Mouse (Mus musculus) neural tube, embryonic 13.5 days (tissue): ENCODE data around the gene Sh2d3c. TPM values are rescaled to one million over a fixed set of nuclear protein-coding genes. Genes with fewer than 3 reads are reported as not detected.

Experiments used
- ATAC-seq: fragments of 200-750 bp; cut with Nextera tagmentation; 2 replicates; pipeline ENCODE4 v1.8.0; 2017; ENCODE audit warnings: low read depth, mild to moderate bottlenecking, moderate TSS enrichment, moderate library complexity
- H3K27ac ChIP-seq: fragments of 300-500 bp; sonication (generic); replicated peaks from 2 replicates; pipeline ENCODE4 v1.5.1; 2015; ENCODE audit warnings: moderate library complexity, mild to moderate bottlenecking, inconsistent platforms
- H3K27me3 ChIP-seq: fragments of 300-500 bp; sonication (generic); 2 replicates; pipeline ENCODE4 v1.6.1; 2015; ENCODE audit warnings: mild to moderate bottlenecking, inconsistent platforms
- H3K36me3 ChIP-seq: fragments of 300-500 bp; sonication (generic); 2 replicates; pipeline ENCODE4 v1.6.1; 2015; ENCODE audit warnings: mild to moderate bottlenecking, inconsistent platforms
- H3K4me1 ChIP-seq: fragments of 300-500 bp; sonication (generic); replicated peaks from 2 replicates; pipeline ENCODE4 v1.6.1; 2015; ENCODE audit warnings: inconsistent platforms
- H3K4me2 ChIP-seq: fragments of 300-500 bp; sonication (generic); 2 replicates; pipeline ENCODE4 v1.6.1; 2015; ENCODE audit warnings: inconsistent platforms, mild to moderate bottlenecking, moderate library complexity
- H3K4me3 ChIP-seq: fragments of 300-500 bp; sonication (generic); 2 replicates; pipeline ENCODE4 v1.5.1; 2015; ENCODE audit warnings: mild to moderate bottlenecking, inconsistent platforms
- H3K9ac ChIP-seq: fragments of 300-500 bp; sonication (generic); 2 replicates; pipeline ENCODE4 v1.6.1; 2015; ENCODE audit warnings: moderate library complexity, mild to moderate bottlenecking, inconsistent platforms
- H3K9me3 ChIP-seq: fragments of 300-500 bp; sonication (generic); 2 replicates; pipeline ENCODE4 v1.6.1; 2016; ENCODE audit warnings: inconsistent platforms
- WGBS: fragments of 180-500 bp; shearing (Covaris S2); methylation state at CpG from one replicate; pipeline ENCODE4 v1.1.7; 2015; 5-methylcytosine and 5-hydroxymethylcytosine counted together
- polyA plus RNA-seq: library from polyadenylated mRNA; unstranded; fragments of >200 nt; fragmentation: Nextera tagmentation; extraction: Ambion mirVana; gene quantifications from 2 replicates; pipeline ENCODE4 v1.2.1, GENCODE M21; 2015

Sh2d3c gene
- polyA plus RNA-seq, 1 experiment from 2014 or later, result 51.4 TPM

DNA sequence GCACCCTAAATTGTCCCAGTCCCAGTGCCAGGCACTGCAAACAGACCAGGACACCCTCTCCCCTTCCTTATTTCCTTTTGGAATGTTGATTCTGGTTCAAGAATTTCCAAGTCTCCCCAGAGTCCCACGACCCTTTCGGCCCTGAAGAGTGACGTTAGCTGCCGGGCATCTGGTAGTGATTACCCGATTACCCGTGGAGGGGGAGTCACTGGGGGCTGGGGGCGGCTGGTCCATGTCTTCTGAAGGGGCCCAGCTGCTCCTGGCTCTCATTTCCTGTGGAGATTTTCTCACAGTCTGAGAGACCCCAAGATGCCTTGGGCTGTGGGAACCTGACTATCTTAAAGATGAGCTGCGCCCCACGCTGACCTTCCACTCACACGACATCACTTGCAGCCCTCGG is 10.0 kb downstream of the Sh2d3c start:
- no peaks in the 10 kb centered on the region for H3K36me3 ChIP-seq
- H3K4me3 ChIP-seq, result no peak overlapping the region
- H3K4me1 ChIP-seq, result peaks cover 25% of the 10 kb centered on the region
- no peaks in the 10 kb centered on the region for H3K27me3 ChIP-seq
- ATAC-seq, result no peak
- peak overlapping the region; percentile 54; the same call in 1 of the 2 replicates for H3K4me2 ChIP-seq
- H3K9me3 ChIP-seq, result no peaks in the 10 kb centered on the region
- 45% methylated on average over 11 of the region's 11 CpGs for WGBS
- H3K27ac ChIP-seq, result 0 out of 2 replicates have a peak overlapping the region, but pooled peaks have one; percentile 28
- H3K9ac ChIP-seq, result peak overlapping the region; percentile 17; the same call in 1 of the 2 replicates

- H3K4me3 ChIP-seq, result no peak overlapping the region
- no peak for ATAC-seq
- H3K36me3 ChIP-seq, result no peaks in the 10 kb centered on the region
- H3K4me2 ChIP-seq, result no peak overlapping the region
- peak overlapping the region; percentile 49; the same call in 1 of the 2 replicates for H3K27ac ChIP-seq
- WGBS, result 73% methylated on average over 4 of the region's 4 CpGs
- no peak overlapping the region for H3K9ac ChIP-seq
- peaks cover 25% of the 10 kb centered on the region for H3K4me1 ChIP-seq
- H3K27me3 ChIP-seq, result no peaks in the 10 kb centered on the region
- H3K9me3 ChIP-seq, result no peaks in the 10 kb centered on the region
Observed at GRCm38 (mm10) chr2:32731911-32732310, 11.1 kb downstream of the Sh2d3c start.

- Histone ChIP-seq H3K9me3 (no peaks in the 10 kb centered on the region), H3K27me3 (no peaks in the 10 kb centered on the region), H3K4me1 (peaks cover 27% of the 10 kb centered on the region), H3K4me2 (no peak overlapping the region), H3K27ac (no peak overlapping the region), H3K4me3 (no peak overlapping the region), H3K36me3 (no peaks in the 10 kb centered on the region), H3K9ac (no peak overlapping the region)
- no peak for ATAC-seq
- 78% methylated on average over 6 of the region's 6 CpGs for WGBS
Observed at GRCm38 (mm10) chr2:32732695-32733094, 11.8 kb downstream of the Sh2d3c start.

GRCm38 (mm10) chr2:32734480-32734879 is 13.6 kb downstream of the Sh2d3c start:
- ATAC-seq, result no peak
- 52% methylated on average over 4 of the region's 4 CpGs for WGBS
- H3K4me1 ChIP-seq, result peaks cover 28% of the 10 kb centered on the region
- H3K27me3 ChIP-seq, result no peaks in the 10 kb centered on the region
- no peaks in the 10 kb centered on the region for H3K9me3 ChIP-seq
- no peak overlapping the region for H3K4me3 ChIP-seq
- H3K36me3 ChIP-seq, result no peaks in the 10 kb centered on the region
- H3K9ac ChIP-seq, result 0 out of 2 replicates have a peak overlapping the region, but pooled peaks have one; percentile 41
- no peak overlapping the region for H3K27ac ChIP-seq
- no peak overlapping the region for H3K4me2 ChIP-seq

GRCm38 (mm10) chr2:32734933-32735332 is 14.1 kb downstream of the Sh2d3c start:
- H3K36me3 ChIP-seq, result no peaks in the 10 kb centered on the region
- no peak for ATAC-seq
- WGBS, result 49% methylated on average over 4 of the region's 4 CpGs

DNA sequence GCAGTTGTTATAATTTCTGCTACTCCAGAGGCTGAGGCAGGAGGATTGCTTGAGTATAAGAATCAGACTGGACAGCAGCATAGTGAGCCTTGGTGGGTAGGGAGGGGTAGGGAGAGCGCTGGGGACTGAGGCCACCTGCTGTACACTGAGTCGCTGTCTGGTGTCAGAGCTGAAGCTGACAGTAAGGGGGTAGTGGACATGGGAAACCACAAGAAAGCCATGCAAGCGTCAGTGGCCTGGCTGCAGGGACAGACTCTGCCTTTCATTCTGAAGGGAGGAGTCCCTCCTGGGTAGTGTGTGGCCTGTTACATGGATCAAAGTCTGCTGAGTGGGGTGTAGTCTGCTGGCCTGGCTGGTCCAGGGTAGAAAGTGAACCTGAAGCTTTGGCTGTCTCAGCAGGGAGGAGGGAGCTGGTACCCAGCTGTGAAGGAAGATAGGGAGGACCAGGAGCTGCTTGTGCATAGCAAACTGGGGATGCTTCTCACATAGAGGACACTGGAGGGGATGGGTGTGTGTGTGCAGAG is 15.5 kb downstream of the Sh2d3c start:
- H3K4me3 ChIP-seq, result no peak overlapping the region
- H3K9ac ChIP-seq, result no peak overlapping the region
- H3K27ac ChIP-seq, result peak overlapping the region; percentile 5
- no peak overlapping the region for H3K4me2 ChIP-seq
- 43% methylated on average over 3 of the region's 3 CpGs for WGBS
- H3K9me3 ChIP-seq, result no peaks in the 10 kb centered on the region
- no peaks in the 10 kb centered on the region for H3K36me3 ChIP-seq
- H3K4me1 ChIP-seq, result peaks cover 23% of the 10 kb centered on the region
- ATAC-seq, result no peak
- H3K27me3 ChIP-seq, result peaks cover 10% of the 10 kb centered on the region; the same call in 1 of the 2 replicates

More at GRCm38 (mm10) chr2:32734933-32735332, 14.1 kb downstream of the Sh2d3c start:
- Histone ChIP-seq H3K4me2 (no peak overlapping the region), H3K27me3 (0 out of 2 replicates have a peak, but pooled peaks cover 3% of the 10 kb centered on the region), H3K4me3 (no peak overlapping the region), H3K27ac (no peak overlapping the region), H3K4me1 (peaks cover 26% of the 10 kb centered on the region), H3K9ac (0 out of 2 replicates have a peak overlapping the region, but pooled peaks have one; percentile 41), H3K9me3 (no peaks in the 10 kb centered on the region)

GRCm38 (mm10) chr2:32737008-32737407 is 16.2 kb downstream of the Sh2d3c start:
- H3K4me3 ChIP-seq, result no peak overlapping the region
- H3K27me3 ChIP-seq, result peaks cover 10% of the 10 kb centered on the region; the same call in 1 of the 2 replicates
- H3K9me3 ChIP-seq, result no peaks in the 10 kb centered on the region
- WGBS, result 58% methylated on average over 6 of the region's 6 CpGs
- H3K36me3 ChIP-seq, result no peaks in the 10 kb centered on the region
- ATAC-seq, result no peak
- peaks cover 28% of the 10 kb centered on the region for H3K4me1 ChIP-seq
- 0 out of 2 replicates have a peak overlapping the region, but pooled peaks have one; percentile 26 for H3K9ac ChIP-seq
- no peak overlapping the region for H3K4me2 ChIP-seq
- no peak overlapping the region for H3K27ac ChIP-seq

- H3K9ac ChIP-seq, result peak overlapping the region; percentile 50; the same call in 1 of the 2 replicates
- 66% methylated on average over 4 of the region's 4 CpGs for WGBS
Observed at GRCm38 (mm10) chr2:32739311-32739710, 18.5 kb downstream of the Sh2d3c start.

DNA sequence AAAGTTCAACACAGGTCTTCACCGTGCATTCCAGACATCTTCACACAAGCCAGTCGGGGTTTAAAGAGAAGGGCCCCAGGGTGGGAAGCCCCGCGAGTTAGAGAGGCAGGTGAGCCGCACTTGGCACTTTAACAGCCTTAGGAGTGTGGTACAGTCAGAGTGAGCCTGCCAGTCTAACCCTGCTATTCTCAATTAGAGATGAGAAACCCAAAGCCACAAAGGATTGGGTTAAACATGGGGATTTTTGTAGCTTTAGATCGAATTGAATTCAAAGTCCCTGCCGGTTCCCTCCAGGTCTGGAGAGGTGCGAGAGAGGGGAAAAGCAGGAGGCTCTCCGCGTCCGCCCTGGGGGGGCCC is 20.0 kb downstream of the Sh2d3c start, which contains the start of gene 6330409D20Rik:
Gene 6330409D20Rik, minus strand, starts transcription at position 101 of the 357 bp plus-strand sequence.
- WGBS, result 12% methylated on average over 11 of the region's 11 CpGs
- no peak for ATAC-seq
- peak within 1 kb of the TSS; percentile 93 for H3K27ac ChIP-seq
- H3K4me2 ChIP-seq, result peak within 1 kb of the TSS; percentile 80
- peaks cover 10% of the 10 kb centered on the region; the same call in 1 of the 2 replicates for H3K27me3 ChIP-seq
- peaks cover 19% of the 10 kb centered on the region for H3K36me3 ChIP-seq
- H3K4me3 ChIP-seq, result peak within 1 kb of the TSS; percentile 81
- H3K9ac ChIP-seq, result peak within 1 kb of the TSS; percentile 92
- H3K9me3 ChIP-seq, result no peaks in the 10 kb centered on the region
- peaks cover 50% of the 10 kb centered on the region for H3K4me1 ChIP-seq

More at GRCm38 (mm10) chr2:32739311-32739710, 18.5 kb downstream of the Sh2d3c start:
- H3K4me3 ChIP-seq, result no peak overlapping the region
- no peak for ATAC-seq
- no peak overlapping the region for H3K4me2 ChIP-seq
- H3K9me3 ChIP-seq, result no peaks in the 10 kb centered on the region
- H3K4me1 ChIP-seq, result peaks cover 46% of the 10 kb centered on the region
- peaks cover 3% of the 10 kb centered on the region; the same call in 1 of the 2 replicates for H3K36me3 ChIP-seq
- H3K27me3 ChIP-seq, result peaks cover 10% of the 10 kb centered on the region; the same call in 1 of the 2 replicates
- no peak overlapping the region for H3K27ac ChIP-seq

GRCm38 (mm10) chr2:32741273-32742172 is 20.7 kb downstream of the Sh2d3c start:
- Histone ChIP-seq H3K4me3 (peak overlapping the region; percentile 81), H3K9ac (peak overlapping the region; percentile 92), H3K4me1 (peaks cover 50% of the 10 kb centered on the region), H3K36me3 (peaks cover 25% of the 10 kb centered on the region), H3K27me3 (peaks cover 10% of the 10 kb centered on the region; the same call in 1 of the 2 replicates), H3K27ac (peak overlapping the region; percentile 93), H3K4me2 (peak overlapping the region; percentile 80), H3K9me3 (no peaks in the 10 kb centered on the region)
- ATAC-seq, result peak; percentile 60
- 3% methylated on average over 56 of the region's 58 CpGs for WGBS

- peaks cover 10% of the 10 kb centered on the region; the same call in 1 of the 2 replicates for H3K27me3 ChIP-seq
- H3K9me3 ChIP-seq, result no peaks in the 10 kb centered on the region
- H3K36me3 ChIP-seq, result peaks cover 32% of the 10 kb centered on the region
- peaks cover 50% of the 10 kb centered on the region for H3K4me1 ChIP-seq
- WGBS, result 3% methylated on average over 18 of the region's 18 CpGs
- H3K9ac ChIP-seq, result peak overlapping the region; percentile 92
- peak overlapping the region; percentile 81 for H3K4me3 ChIP-seq
- peak; percentile 93 for ATAC-seq
- peak overlapping the region; percentile 80 for H3K4me2 ChIP-seq
- H3K27ac ChIP-seq, result peak overlapping the region; percentile 93
Observed at GRCm38 (mm10) chr2:32742173-32742531, 21.3 kb downstream of the Sh2d3c start.
